Mouse (Mus musculus) left cerebral cortex, adult 11 months (tissue): ENCODE measurements around the gene Whrn.
A peak's percentile ranks its signal among the peaks of the same experiment; 100 is the strongest.

Source experiments
- DNase-seq: peaks from one replicate; pipeline ENCODE4 v3.0.0; 2022; ENCODE audit warnings: low spot score

Gene Whrn

GRCm38 (mm10) chr4:63444362-63445066, 51.3 kb downstream of the Whrn start:
- DNase-seq = no peak

- DNase-seq = no peak
Measured at GRCm38 (mm10) chr4:63443101-63443500, 52.7 kb downstream of the Whrn start.

- no peak for DNase-seq
Measured at GRCm38 (mm10) chr4:63441616-63442015, 54.2 kb downstream of the Whrn start.

- DNase-seq = no peak
Measured at GRCm38 (mm10) chr4:63440262-63440661, 55.5 kb downstream of the Whrn start.

- no peak for DNase-seq
Measured at GRCm38 (mm10) chr4:63437968-63438367, 57.8 kb downstream of the Whrn start.

DNA sequence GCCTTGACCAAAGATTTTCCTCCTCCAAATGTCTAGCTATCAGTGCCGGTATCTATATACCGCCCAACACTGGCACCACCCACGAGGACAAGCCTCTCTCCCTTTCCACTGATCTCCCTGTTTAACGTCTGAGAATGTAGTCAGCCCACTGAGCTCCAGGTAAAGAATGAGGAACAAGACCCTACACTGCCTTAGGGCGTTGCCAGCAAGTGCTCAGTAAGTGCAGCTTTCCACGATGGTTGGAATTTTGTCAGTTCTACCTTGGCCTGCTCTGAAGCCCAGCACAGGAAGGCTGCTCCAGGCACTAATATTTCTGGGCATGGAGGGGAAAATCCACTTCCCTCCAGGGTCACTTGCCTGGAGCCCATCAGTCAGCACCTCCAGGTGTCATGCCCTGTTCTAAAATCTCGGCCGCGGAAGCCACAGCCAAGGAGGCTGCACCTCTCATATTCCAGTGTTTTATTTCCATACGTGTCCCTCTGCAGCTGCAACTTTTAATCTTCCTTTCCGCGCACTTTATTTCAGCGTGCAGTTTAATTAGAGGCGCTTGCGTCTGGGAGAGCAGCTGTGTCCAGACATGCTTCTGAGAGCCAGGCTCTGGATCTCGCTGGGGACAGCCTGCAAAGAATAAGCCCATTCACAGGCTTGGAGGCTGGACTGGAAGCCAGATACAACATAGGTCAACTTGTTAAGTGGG, 58.5 kb downstream of the Whrn start:
- DNase-seq = no peak

DNA sequence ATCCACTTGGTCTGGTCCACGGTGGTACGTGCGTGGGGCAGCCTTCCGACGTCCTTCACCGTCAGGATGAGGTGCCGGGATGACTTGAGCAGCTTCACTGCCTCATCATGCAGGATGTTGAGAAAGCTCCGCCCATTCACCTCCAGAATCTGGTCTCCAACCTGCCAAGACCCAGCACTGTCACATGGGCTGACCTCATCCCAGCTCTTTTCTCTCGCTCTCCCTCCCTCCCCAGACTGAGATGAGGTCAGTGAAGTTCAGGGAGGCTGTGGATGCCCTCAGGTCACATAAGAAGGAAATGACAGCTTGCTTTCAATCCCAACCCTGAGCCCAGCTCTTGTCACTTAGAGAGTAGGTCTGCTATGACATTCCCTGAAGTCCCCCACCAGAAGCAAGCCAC, 60.4 kb downstream of the Whrn start:
- DNase-seq = no peak

DNA sequence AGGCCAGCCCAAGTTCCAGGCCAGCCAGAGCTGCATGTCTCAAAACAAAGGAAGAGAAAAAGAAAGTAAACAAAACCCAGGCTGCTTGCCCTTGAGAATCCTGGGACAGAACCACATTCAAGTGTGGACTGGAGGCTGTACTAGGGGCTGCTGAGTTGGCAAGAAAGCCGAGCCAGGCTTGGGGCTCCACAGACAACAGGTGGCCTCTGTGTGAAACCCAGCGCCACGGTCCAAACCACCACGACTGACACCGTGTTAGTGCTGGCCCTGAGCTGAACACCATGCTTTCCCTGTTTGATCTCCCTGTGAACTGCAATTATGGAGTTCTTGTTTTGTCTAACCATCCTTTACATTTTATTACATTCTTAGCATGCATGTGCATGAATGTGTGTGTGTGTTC, 64.7 kb downstream of the Whrn start:
- DNase-seq = no peak

DNA sequence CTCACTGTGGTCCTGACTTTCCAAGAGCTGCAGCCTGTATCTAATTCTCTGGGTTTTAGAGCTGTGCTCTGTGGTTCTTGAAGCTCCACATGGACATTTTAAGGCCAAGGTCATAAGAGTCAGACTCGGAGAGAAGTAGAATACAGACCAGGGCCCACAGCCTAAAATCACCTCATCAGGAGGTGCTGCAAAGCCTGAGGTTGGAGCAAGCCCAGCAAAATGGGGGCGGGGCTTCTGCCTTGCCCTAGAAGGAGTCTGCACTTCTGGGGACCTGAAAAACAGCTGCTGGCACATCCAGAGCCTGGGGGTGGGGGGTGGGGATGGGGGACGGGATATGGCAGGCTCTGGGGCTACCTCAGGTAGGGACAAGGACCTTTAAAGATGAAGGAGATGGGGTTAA, 65.4 kb downstream of the Whrn start:
- no peak for DNase-seq

DNA sequence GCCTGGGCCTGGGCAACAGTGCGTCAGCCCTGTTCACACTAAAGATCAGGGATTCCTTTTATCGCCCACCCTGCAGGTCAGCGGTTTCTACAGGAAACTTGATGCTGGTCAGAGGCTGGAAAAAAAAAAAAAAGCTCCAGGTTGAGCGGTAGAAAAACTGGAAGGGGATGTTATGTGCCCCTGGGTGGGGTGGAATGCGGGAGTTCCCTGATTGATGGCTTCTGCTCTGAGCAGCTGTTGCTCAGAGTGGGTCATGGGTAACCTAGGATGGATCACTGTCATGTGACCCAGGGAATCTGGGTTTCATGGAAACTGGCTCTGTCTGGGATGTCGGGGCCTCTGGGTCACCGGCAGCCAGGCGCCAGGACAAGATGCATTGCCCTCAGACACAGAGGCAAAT, 69.5 kb downstream of the Whrn start:
- DNase-seq = no peak

- no peak for DNase-seq
Measured at GRCm38 (mm10) chr4:63423811-63424210, 72.0 kb downstream of the Whrn start.

GRCm38 (mm10) chr4:63423231-63423630, 72.6 kb downstream of the Whrn start:
- no peak for DNase-seq

GRCm38 (mm10) chr4:63420143-63420920, 75.5 kb downstream of the Whrn start:
- DNase-seq = no peak

DNA sequence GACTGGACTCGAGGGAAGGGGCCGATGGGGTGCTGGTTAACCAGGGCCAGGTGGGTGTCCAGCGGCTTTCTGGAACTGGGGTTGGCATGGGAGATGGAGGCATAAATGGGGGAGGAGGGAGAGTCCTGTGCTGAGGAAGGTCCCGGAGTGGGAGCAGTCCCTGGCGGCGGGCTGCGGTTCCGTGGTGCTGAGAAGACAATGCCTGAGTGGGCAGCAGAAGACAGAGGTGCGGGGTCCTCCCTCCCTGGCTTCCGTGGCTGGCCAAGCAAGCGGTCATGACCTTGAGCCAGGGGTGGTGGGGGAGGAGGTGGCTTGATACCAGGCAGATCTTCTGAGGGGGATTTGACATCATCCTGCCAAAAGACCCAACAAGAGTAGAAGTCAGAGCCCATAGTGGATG, 77.5 kb downstream of the Whrn start:
- no peak for DNase-seq

DNA sequence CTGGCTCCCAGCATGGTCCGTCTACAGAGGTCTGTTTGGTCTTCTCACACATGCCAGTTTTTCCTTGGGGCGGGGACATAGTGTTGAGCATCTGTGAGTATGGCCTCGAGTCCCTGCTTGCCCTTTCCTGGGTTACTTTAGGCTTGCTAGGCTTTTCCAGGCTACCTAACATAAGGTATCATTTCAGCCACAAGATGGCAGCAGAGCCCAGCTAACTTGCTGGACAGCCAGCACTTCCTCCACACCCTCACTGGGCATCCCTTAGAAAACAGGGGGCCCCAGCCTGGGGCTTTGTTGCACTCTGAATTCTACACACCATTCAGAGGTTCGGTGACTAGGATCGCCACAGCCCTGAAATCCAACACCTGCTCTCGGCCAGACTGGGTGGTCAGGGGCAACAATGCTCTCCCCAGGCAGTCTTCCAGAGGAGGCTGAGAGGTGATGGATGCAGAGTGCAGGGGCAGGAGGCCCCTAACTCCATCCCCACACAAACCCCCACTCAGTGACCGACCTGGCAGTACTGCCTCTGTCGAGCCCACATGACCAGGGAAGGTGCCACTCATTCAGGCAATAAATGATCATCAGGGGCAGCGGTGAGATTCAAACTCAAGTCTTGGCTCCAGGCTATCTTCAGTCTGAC, 78.4 kb downstream of the Whrn start:
- DNase-seq = peak; percentile 67

GRCm38 (mm10) chr4:63414951-63415350, 80.8 kb downstream of the Whrn start:
- DNase-seq = no peak

- no peak for DNase-seq
Measured at GRCm38 (mm10) chr4:63411222-63411621, 84.6 kb downstream of the Whrn start.

GRCm38 (mm10) chr4:63410583-63410934, 85.2 kb downstream of the Whrn start:
- peak; percentile 82 for DNase-seq

- no peak for DNase-seq
Measured at GRCm38 (mm10) chr4:63409908-63410582, 85.7 kb downstream of the Whrn start.

DNA sequence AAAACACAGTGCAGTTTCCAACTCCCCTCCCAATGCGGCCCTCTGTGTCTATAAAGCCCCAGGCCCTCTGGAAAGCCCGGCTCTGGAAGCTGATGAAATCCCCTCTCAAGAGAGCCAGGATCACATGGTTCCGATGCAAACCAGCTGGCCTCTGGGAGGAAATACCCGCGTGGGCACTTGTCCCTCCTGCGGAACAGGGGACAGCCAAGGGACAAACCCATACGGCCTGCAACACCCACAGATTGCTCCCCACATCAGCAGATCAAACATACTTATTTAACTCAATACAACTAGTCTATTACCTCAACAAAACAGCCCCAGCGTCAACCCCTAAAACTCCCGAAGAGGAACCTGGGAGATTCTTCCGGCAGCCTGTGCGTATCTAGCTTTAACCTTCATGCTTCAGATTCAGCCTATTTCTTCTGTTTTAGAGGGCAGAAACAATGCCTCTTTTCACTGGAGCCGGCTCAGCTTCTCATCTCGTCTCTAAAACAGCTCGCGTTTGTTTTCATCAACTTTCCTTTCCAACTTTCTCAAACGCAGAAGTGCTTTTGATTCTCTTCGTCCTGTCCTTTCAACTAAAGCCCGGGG, 86.4 kb downstream of the Whrn start:
- no peak for DNase-seq

DNA sequence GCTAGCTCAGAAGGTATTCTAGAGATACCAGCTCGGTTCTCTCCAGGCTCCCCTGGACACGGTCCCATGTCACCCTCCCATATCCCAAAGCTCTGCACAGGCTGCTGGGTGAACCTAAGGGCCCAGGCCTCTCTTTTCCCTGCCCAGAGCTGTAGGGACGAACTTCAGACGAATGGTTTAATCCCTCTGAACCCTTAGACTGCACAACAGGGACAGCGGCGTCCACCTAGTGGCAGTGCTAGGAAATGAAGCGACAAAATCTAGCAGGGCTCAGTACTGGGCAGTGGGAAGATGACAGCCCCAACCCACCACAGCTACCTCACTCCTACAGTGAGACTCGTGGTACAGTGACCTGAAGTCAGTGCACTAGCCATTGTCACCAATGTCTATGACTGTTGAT, 87.1 kb downstream of the Whrn start:
- no peak for DNase-seq

- DNase-seq = no peak
Measured at GRCm38 (mm10) chr4:63408247-63408646, 87.5 kb downstream of the Whrn start.
